ENCODE assay signal across 9 mouse cellular contexts in genomic region chr9:71167473-71168215, GRCm38 (mm10). TPM values are rescaled to one million over a fixed set of nuclear protein-coding genes. Genes with fewer than 3 reads are reported as not detected.
DNase-seq lines count a peak whose midpoint lies in the region; ATAC-seq and TF ChIP-seq lines count a peak whose summit lies in the region.
"Had no signal": no experiment of that assay in that cellular context is flagged by ENCODE, and none has a peak within 500 bp of the region (broad histone marks: within the 10 kb centered on the region; RNA-seq: fewer than 3 reads in every experiment).

No protein-coding gene starts in this region.

- 47% methylated on average over 2 of the region's 2 CpGs for WGBS in heart, adult 2 months
- WGBS in stomach, embryonic 15.5 days = 36% methylated on average over 2 of the region's 2 CpGs

- no peak for TF ChIP-seq CTCF in heart, adult 2 months (IDR thresholded peaks at IDR 0.05)

- H3K27me3 ChIP-seq in heart, adult 2 months (ENCODE audit: control insufficient read depth, insufficient read depth, low read length) = no peaks in the 10 kb centered on the region
- H3K27me3 ChIP-seq in stomach, embryonic 15.5 days (replicated peaks) = no peaks in the 10 kb centered on the region
- H3K27me3 ChIP-seq: embryonic facial prominence, embryonic 12.5 days had no signal

- H3K4me2 ChIP-seq in stomach, embryonic 15.5 days = no peak overlapping the region

- no peaks in the 10 kb centered on the region for H3K9me3 ChIP-seq in stomach, embryonic 15.5 days
- H3K9me3 ChIP-seq: embryonic facial prominence, embryonic 12.5 days had no signal

- DNase-seq in heart, postnatal 4 days = peak; percentile 40
- DNase-seq in heart, adult 2 months = no peak
- peak; percentile 57 to 64 for DNase-seq in right cerebral cortex, postnatal 10 days (ENCODE audit: low spot score in 2 of 2)
- no peak for DNase-seq in right cerebral cortex, postnatal 25 days
- DNase-seq in layer of hippocampus, postnatal 14 days (ENCODE audit: low spot score in 2 of 2) = peak; percentile 32 to 57
- DNase-seq in B cell, adult 2 months = no peak
- DNase-seq in frontal cortex, postnatal 14 days (ENCODE audit: low spot score in 2 of 2) = no peak

- no peak overlapping the region for H3K9ac ChIP-seq in heart, adult 2 months (ENCODE audit: low read depth, low read length)
- H3K9ac ChIP-seq in stomach, embryonic 15.5 days = no peak overlapping the region
- H3K9ac ChIP-seq: embryonic facial prominence, embryonic 12.5 days had no signal

- H3K36me3 ChIP-seq in heart, adult 2 months (ENCODE audit: control insufficient read depth, insufficient read depth, low read length) = no peaks in the 10 kb centered on the region
- H3K36me3 ChIP-seq in stomach, embryonic 15.5 days = no peaks in the 10 kb centered on the region
- H3K36me3 ChIP-seq: embryonic facial prominence, embryonic 12.5 days had no signal

- no peak for ATAC-seq in stomach, embryonic 15.5 days (ENCODE audit: insufficient read depth, low FRiP score, low read depth)

- intact Hi-C loops in heart, adult 2 months (cut with DNase I) = no loop called here

- peaks cover 1% of the 10 kb centered on the region for H3K4me1 ChIP-seq in heart, adult 2 months (ENCODE audit: control insufficient read depth, insufficient read depth, low read length)
- H3K4me1 ChIP-seq in stomach, embryonic 15.5 days = peaks cover 14% of the 10 kb centered on the region

- H3K4me3 ChIP-seq in heart, adult 2 months = no peak overlapping the region
- no peak overlapping the region for H3K4me3 ChIP-seq in stomach, embryonic 15.5 days (replicated peaks)
- H3K4me3 ChIP-seq: embryonic facial prominence, embryonic 12.5 days had no signal

- H3K79me2 ChIP-seq in heart, adult 2 months (replicated peaks; ENCODE audit: control insufficient read depth, insufficient read depth, low read length) = no peaks in the 10 kb centered on the region

- no peak for TF ChIP-seq EP300 in heart, adult 2 months (IDR thresholded peaks at IDR 0.05; ENCODE audit: insufficient read depth, low read depth, low read length)

- H3K27ac ChIP-seq in heart, adult 2 months = no peak overlapping the region
- 0 out of 2 replicates have a peak overlapping the region, but pooled peaks have one; percentile 9 for H3K27ac ChIP-seq in stomach, embryonic 15.5 days
- H3K27ac ChIP-seq: embryonic facial prominence, embryonic 12.5 days had no signal

- no peak for TF ChIP-seq POLR2A in heart, adult 2 months (IDR thresholded peaks at IDR 0.05; ENCODE audit: insufficient read depth, low read depth, low read length)

RNA-seq across cellular contexts. Expression of gene Aqp9, which starts 0.8 kb away (rescaled TPM):
- under 1 TPM; 0.09 to 0.24 TPM for total RNA-seq in heart, postnatal 4 days (2021)
- total RNA-seq in heart, adult 2 months (2021) = under 1 TPM; 0.45 to 0.57 TPM
- polyA plus RNA-seq in heart, adult 2 months (2012; rRNA removed) = 0.06 and 0.66 TPM in 2 replicates
- total RNA-seq in layer of hippocampus, postnatal 14 days (2021) = 1 to 10 TPM; 2.1 to 2.3 TPM
- polyA plus RNA-seq in stomach, embryonic 15.5 days (2015; fragmentation: Nextera tagmentation; extraction: Ambion mirVana) = 1.0 and 1.3 TPM in 2 replicates
- polyA plus RNA-seq: embryonic facial prominence, embryonic 12.5 days had no signal

RNA-seq across cellular contexts. Expression of gene Aldh1a2, which starts 47.9 kb away (rescaled TPM):
- total RNA-seq in heart, postnatal 4 days (2021) = 10 to 100 TPM; 56.7 to 59.8 TPM
- 1 to 10 TPM; 5.1 to 9.3 TPM for total RNA-seq in heart, adult 2 months (2021)
- 5.7 and 8.6 TPM in 2 replicates for polyA plus RNA-seq in heart, adult 2 months (2012; rRNA removed)
- 1 to 10 TPM; 4.7 to 6.2 TPM for total RNA-seq in layer of hippocampus, postnatal 14 days (2021)
- 86.6 and 89.8 TPM in 2 replicates for polyA plus RNA-seq in stomach, embryonic 15.5 days (2015; fragmentation: Nextera tagmentation; extraction: Ambion mirVana)

Comparison
In these comparisons a context has a peak if more than half of its experiments do, and no peak if none do; other contexts are left out.
1. DNase-seq: peak in heart, postnatal 4 days (single experiment), right cerebral cortex, postnatal 10 days (2 of 2) and layer of hippocampus, postnatal 14 days (2 of 2); none in heart, adult 2 months (0 of 2), right cerebral cortex, postnatal 25 days (single experiment), B cell, adult 2 months (0 of 2) and frontal cortex, postnatal 14 days (0 of 2).
2. RNA of gene Aldh1a2, which starts 47.9 kb away (total RNA-seq): 56.7 to 59.8 TPM in heart, postnatal 4 days; 5.1 to 9.3 TPM in heart, adult 2 months and 4.7 to 6.2 TPM in layer of hippocampus, postnatal 14 days; every median in the first group is over 4 times any median in the second.